Mouse (Mus musculus) heart, postnatal 36 days (tissue): ENCODE measurements around the gene Ccdc57. TPM values are rescaled to one million over a fixed set of nuclear protein-coding genes. Genes with fewer than 3 reads are reported as not detected.
A peak's percentile ranks its signal among the peaks of the same experiment; 100 is the strongest.
"Not testable (repeated sequence)": the region's sequence is repeated elsewhere in the genome, so short reads cannot be mapped to it uniquely, and the experiment has no call there.

Experiments used
- DNase-seq, 2 experiments: peaks; one replicate each; pipeline ENCODE4 v3.0.0; 2021 to 2022
- intact Hi-C: fragments of 180-260 bp; cut with DNase I; formaldehyde crosslinking; loops from one replicate; pipeline ENCODE4 v1.15.1; 2025
- total RNA-seq, 2 experiments: library from RNA; stranded (reverse); gene quantifications; 2 replicates each; pipeline ENCODE4 v1.2.3; 2021

The Ccdc57 gene
- total RNA-seq, 2 experiments from 2014 or later, result 0.79 to 1.6 TPM

DNA sequence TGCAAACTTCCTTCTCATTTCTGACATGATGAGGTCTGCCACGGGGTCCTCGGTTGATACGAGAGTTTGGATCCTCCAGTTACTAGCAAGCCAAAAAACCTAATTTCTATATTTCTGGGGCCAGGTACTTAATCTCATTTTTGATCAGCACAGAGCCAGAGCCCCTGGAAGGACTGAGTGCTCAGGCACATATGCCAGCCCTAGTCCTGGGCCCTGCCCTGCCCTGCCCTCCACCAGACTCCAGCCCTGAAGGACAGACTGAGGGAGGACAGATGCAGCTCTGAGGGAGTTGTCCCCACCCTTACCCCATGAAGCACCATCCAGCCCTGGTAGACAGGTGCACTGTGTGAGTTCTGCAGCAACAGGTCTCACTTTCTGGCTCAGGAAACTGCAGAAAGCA is 28.1 kb downstream of the Ccdc57 start:
- DNase-seq, result no peak
- intact Hi-C loops, result loop anchor here (5.0 kb wide), 1 partner anchor 102 kb away; no protein-coding TSS in a partner anchor

- peak; percentile 12 to 14 for DNase-seq
- intact Hi-C loops, result loop anchor here (5.0 kb wide), 1 partner anchor 101 kb away; no protein-coding TSS in a partner anchor
Observed at GRCm38 (mm10) chr11:120903159-120903850, 29.4 kb downstream of the Ccdc57 start.

GRCm38 (mm10) chr11:120902487-120903142 is 30.1 kb downstream of the Ccdc57 start:
- no peak for DNase-seq
- intact Hi-C loops, result loop anchor here (5.0 kb wide), 1 partner anchor 100 kb away; no protein-coding TSS in a partner anchor

- intact Hi-C loops, result loop anchor here (5.0 kb wide), 1 partner anchor 100 kb away; no protein-coding TSS in a partner anchor
- DNase-seq, result no peak
Observed at GRCm38 (mm10) chr11:120901729-120902486, 30.8 kb downstream of the Ccdc57 start.

GRCm38 (mm10) chr11:120900276-120901244 is 32.1 kb downstream of the Ccdc57 start:
- intact Hi-C loops, result loop anchor here (5.0 kb wide), 1 partner anchor 98 kb away; no protein-coding TSS in a partner anchor
- no peak for DNase-seq

DNA sequence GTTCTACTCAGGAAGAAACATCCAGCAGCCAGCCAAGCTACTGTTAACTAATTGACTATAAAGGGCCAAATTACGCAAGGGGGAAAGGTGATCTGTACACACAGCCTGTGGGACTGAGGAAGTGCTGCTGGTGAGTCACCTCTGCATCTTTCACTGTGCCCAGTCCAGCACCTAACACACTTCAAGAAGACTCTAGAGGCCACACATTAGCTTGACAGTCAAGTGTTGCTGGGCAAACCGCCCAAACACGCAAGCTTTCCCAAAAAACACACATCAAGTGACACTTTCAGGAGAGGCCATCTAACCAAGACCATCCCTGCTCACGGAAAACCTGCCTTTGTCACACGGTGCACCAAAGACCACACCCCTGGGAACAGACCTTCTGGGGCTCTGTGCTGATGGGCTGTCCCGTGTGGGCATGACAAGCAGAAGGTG is 34.5 kb downstream of the Ccdc57 start:
- no peak for DNase-seq
- intact Hi-C loops, result no loop called here

GRCm38 (mm10) chr11:120895441-120895840 is 37.2 kb downstream of the Ccdc57 start:
- DNase-seq, result no peak
- intact Hi-C loops, result no loop called here

DNA sequence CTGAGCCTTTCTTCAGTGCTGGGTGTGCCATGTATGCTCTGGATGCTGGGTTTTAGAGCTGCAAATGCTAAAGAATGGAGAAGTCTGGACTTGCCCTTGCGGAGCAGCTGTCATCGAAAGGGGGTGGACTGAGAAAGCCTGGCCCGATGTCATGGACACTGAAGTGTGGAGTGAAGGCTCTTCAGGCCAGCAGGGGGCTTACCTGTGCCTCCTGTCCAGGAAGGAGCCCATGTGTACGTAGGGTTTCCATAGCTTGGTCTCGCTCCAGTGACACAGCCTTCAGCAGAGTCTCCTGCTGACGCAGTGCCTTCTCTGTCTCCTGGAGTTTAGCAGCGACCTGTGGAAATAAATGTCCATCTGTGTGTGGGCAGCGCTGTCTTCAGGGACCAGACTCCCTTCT is 38.3 kb downstream of the Ccdc57 start:
- intact Hi-C loops, result no loop called here
- DNase-seq, result no peak

DNA sequence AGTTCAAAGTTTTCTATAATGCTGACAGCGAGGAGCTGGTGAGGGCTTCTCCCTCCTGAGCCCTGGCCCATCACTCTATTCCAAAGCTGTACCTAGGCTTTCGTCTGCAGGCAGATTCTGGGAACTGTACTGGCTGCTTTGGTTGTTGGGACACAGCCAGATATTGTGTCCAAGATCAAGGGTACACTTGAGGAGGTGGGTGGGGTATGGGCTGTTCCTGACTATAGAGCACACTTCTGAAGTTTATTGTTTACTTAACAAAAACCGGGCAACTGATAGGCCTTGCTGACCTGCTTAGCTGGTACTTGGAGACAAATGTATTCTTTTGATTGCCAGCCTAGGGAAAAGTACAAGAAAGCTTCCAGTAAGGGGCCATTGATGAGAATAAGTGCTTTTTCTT is 43.5 kb downstream of the Ccdc57 start:
- intact Hi-C loops, result no loop called here
- no peak for DNase-seq

DNA sequence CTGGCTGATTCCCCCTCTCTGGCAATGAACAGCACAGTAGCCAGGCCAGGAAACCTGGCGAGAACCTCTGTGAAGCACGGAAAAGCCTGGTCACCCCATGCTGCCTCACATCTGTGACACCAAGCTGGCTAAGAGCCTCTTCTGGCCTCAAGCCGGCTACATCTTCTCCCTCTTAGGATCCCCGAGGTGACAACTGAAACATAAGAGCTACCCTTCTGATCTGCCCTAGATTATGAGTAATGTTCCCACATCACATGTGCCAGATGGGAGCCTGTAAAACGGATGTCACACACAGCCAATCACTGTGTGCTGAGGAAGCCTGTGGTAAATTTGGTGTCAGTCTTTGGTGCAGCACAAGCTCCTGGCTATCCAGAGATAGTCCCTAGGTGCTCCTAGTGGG is 44.0 kb downstream of the Ccdc57 start:
- no peak for DNase-seq
- intact Hi-C loops, result no loop called here

GRCm38 (mm10) chr11:120887502-120887901 is 45.2 kb downstream of the Ccdc57 start:
- intact Hi-C loops, result no loop called here
- DNase-seq, result no peak

DNA sequence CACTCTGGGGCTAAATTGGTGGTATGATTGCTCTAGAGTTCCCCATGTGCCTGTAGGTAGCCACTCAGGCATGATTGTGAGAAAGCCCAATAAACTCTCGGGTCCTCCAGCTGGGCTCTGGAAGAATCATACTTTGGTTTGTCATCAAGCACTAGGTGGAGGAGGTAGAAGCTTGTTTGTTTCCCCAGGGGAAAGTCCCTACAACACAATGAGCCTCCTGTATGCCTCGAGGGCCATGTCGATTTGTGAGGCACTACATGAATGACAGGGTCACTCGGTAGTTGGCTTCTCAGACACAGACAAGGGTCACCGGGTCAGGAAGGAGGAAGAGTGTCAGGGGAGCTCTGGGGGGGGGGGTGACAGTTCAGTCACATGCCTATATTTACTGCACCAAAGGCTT is 46.2 kb downstream of the Ccdc57 start:
- intact Hi-C loops, result no loop called here
- DNase-seq, result no peak

- intact Hi-C loops, result no loop called here
- no peak for DNase-seq
Observed at GRCm38 (mm10) chr11:120883601-120884000, 49.1 kb downstream of the Ccdc57 start.

DNA sequence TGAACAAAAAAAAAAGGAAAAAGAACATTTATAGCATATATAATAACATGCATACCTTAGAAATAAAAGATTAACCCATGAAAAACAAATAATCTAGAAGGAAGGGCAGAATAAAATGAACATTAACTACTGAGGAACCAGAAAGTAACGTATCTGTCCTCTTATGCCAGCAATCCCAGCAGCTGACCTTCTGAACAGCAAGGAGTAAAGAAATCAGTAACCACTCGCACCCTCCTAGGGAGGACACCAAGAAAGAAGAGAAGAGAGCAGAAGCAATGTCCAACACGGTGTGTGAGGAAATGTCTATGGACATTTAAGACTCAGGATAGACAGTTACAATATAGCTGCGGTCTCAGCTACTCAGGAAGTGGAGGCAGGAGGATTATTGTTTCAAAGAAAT is 49.7 kb downstream of the Ccdc57 start:
- no peak for DNase-seq
- intact Hi-C loops, result no loop called here

GRCm38 (mm10) chr11:120873206-120873605 is 59.5 kb downstream of the Ccdc57 start:
- intact Hi-C loops, result no loop called here
- peak in 1 of 2 experiments; percentile 18 for DNase-seq

DNA sequence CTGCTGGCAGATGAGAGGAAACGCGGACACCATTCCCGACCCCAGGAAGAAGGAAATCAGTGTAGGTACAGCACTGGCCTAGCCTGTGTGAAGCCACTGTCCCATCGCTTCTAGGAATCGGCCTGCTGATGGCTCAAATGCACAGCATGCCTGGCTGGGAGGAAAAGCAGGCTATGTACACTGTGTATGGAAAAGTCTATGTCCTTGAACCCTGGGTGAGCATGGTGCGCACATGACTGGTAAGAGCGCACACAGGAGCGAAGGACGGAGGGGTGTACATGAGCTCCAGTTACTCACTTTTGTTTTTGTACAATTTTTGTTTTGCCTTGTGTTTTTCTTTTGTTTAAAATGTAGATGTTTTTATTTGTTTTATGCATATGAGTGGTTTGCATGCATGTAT is 61.2 kb downstream of the Ccdc57 start:
- intact Hi-C loops, result no loop called here
- no peak for DNase-seq

- intact Hi-C loops, result no loop called here
Observed at GRCm38 (mm10) chr11:120865816-120866215, 66.9 kb downstream of the Ccdc57 start.

GRCm38 (mm10) chr11:120862819-120863218 is 69.9 kb downstream of the Ccdc57 start:
- intact Hi-C loops, result no loop called here
- no peak for DNase-seq

More at GRCm38 (mm10) chr11:120865816-120866215, 66.9 kb downstream of the Ccdc57 start:
- no peak for DNase-seq

DNA sequence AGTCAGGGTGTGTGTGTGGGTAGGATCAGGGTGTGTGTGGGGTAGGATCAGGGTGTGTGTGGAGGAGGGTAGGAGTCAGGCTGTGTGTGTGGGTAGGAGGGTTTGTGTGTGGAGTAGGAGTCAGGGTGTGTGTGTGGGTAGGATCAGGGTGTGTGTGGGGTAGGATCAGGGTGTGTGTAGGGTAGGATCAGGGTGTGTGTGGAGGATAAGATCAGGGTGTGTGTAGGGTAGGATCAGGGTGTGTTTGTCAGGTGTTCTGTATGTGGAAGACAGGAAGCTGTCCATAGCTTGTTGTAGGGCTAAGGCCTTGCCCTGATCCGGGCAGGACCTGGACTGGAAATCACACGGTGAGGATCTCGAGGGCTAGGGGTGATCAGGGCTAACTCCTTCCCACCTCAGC is 76.7 kb downstream of the Ccdc57 start:
- intact Hi-C loops, DNase-seq: not testable (repeated sequence)

- intact Hi-C loops, result no loop called here
- no peak for DNase-seq
Observed at GRCm38 (mm10) chr11:120853788-120854187, 78.9 kb downstream of the Ccdc57 start.
